9 mouse cellular contexts compared by ENCODE assay signal in genomic region chr16:97169901-97170512, GRCm38 (mm10). TPM values are rescaled to one million over a fixed set of nuclear protein-coding genes. Genes with fewer than 3 reads are reported as not detected.
DNase-seq lines count a peak whose midpoint lies in the region; ATAC-seq and TF ChIP-seq lines count a peak whose summit lies in the region.
"Had no signal": no experiment of that assay in that cellular context is flagged by ENCODE, and none has a peak within 500 bp of the region (broad histone marks: within the 10 kb centered on the region; RNA-seq: fewer than 3 reads in every experiment).

No protein-coding gene starts in this region.

- no peak for DNase-seq in heart, postnatal 0 days (ENCODE audit: low spot score)
- no peak for DNase-seq in heart, postnatal 25 days (ENCODE audit: low spot score)
- DNase-seq in forebrain, postnatal 0 days, result peak; percentile 69
- DNase-seq in limb, embryonic 14.5 days (ENCODE audit: low spot score), result no peak
- no peak for DNase-seq in spleen, adult 18-20 months
- no peak for DNase-seq in spleen, postnatal 4 days (ENCODE audit: low spot score in 2 of 2)

- peak overlapping the region; percentile 34 for H3K4me3 ChIP-seq in heart, postnatal 0 days (ENCODE audit: low read depth, low read length)
- peak overlapping the region; percentile 55 for H3K4me3 ChIP-seq in bone marrow macrophage, adult 2 months (ENCODE audit: insufficient read depth, low read length)
- peak overlapping the region; percentile 81 for H3K4me3 ChIP-seq in forebrain, postnatal 0 days (ENCODE audit: low read depth, low read length)
- peak overlapping the region; percentile 48 for H3K4me3 ChIP-seq in limb, embryonic 14.5 days (replicated peaks; ENCODE audit: low read length)
- peak overlapping the region; percentile 41 for H3K4me3 ChIP-seq in stomach, embryonic 14.5 days (ENCODE audit: low read depth, low read length)

- 0 out of 2 replicates have a peak, but pooled peaks have one; percentile 27 for ATAC-seq in heart, postnatal 0 days (ENCODE audit: insufficient read depth, low read depth)
- peak; percentile 40 for ATAC-seq in forebrain, postnatal 0 days
- ATAC-seq in limb, embryonic 14.5 days (ENCODE audit: low FRiP score, low read depth), result no peak
- 0 out of 2 replicates have a peak, but pooled peaks have one; percentile 19 for ATAC-seq in stomach, embryonic 14.5 days (ENCODE audit: insufficient number of reproducible peaks, insufficient read depth, low FRiP score, low read depth)

- H3K9ac ChIP-seq in heart, postnatal 0 days (replicated peaks; ENCODE audit: low read depth, low read length), result no peak overlapping the region
- H3K9ac ChIP-seq in forebrain, postnatal 0 days, result peak overlapping the region; percentile 90
- peak overlapping the region; percentile 36; the same call in 1 of the 2 replicates for H3K9ac ChIP-seq in limb, embryonic 14.5 days (ENCODE audit: low read depth, low read length, severe bottlenecking)
- H3K9ac ChIP-seq in stomach, embryonic 14.5 days (replicated peaks; ENCODE audit: low read depth, low read length), result no peak overlapping the region

- 3% methylated on average over 38 of the region's 51 CpGs for WGBS in heart, postnatal 0 days
- WGBS in forebrain, postnatal 0 days, result 1% methylated on average over 46 of the region's 51 CpGs
- 2% methylated on average over 33 of the region's 51 CpGs for WGBS in limb, embryonic 14.5 days
- WGBS in stomach, embryonic 14.5 days, result 2% methylated on average over 31 of the region's 51 CpGs

- peaks cover 57% of the 10 kb centered on the region for H3K27me3 ChIP-seq in heart, postnatal 0 days (ENCODE audit: control insufficient read depth, insufficient read depth, low read length)
- no peaks in the 10 kb centered on the region for H3K27me3 ChIP-seq in forebrain, postnatal 0 days (ENCODE audit: insufficient read depth, low read length)
- H3K27me3 ChIP-seq in limb, embryonic 14.5 days (ENCODE audit: control insufficient read depth, insufficient read depth, low read length), result peaks cover 55% of the 10 kb centered on the region
- H3K27me3 ChIP-seq in stomach, embryonic 14.5 days (ENCODE audit: control insufficient read depth, insufficient read depth, low read length), result peaks cover 29% of the 10 kb centered on the region

- no peak for TF ChIP-seq POLR2A in bone marrow macrophage, adult 2 months (IDR thresholded peaks at IDR 0.05; ENCODE audit: borderline replicate concordance, low read depth, low read length)
- no peak for TF ChIP-seq POLR2A in limb, embryonic 14.5 days (IDR thresholded peaks at IDR 0.05; ENCODE audit: borderline replicate concordance, extremely low read depth, insufficient read depth, insufficient read length)

- H3K4me2 ChIP-seq in heart, postnatal 0 days (ENCODE audit: low read depth, low read length), result peak overlapping the region; percentile 77
- H3K4me2 ChIP-seq in forebrain, postnatal 0 days (ENCODE audit: low read depth), result peak overlapping the region; percentile 80
- peak overlapping the region; percentile 91 for H3K4me2 ChIP-seq in limb, embryonic 14.5 days (replicated peaks; ENCODE audit: low read depth, low read length, severe bottlenecking)
- peak overlapping the region; percentile 95 for H3K4me2 ChIP-seq in stomach, embryonic 14.5 days (replicated peaks; ENCODE audit: low read depth, low read length)

- intact Hi-C loops in heart, postnatal 25 days (cut with DNase I), result loop anchor here (5.0 kb wide), 1 partner anchor 273 kb away; no protein-coding TSS in a partner anchor

- no peaks in the 10 kb centered on the region for H3K36me3 ChIP-seq in heart, postnatal 0 days (replicated peaks; ENCODE audit: control insufficient read depth, insufficient read depth, low read length)
- H3K36me3 ChIP-seq in forebrain, postnatal 0 days (ENCODE audit: insufficient read depth), result no peaks in the 10 kb centered on the region
- H3K36me3 ChIP-seq in limb, embryonic 14.5 days (ENCODE audit: control insufficient read depth, insufficient read depth, low read length), result no peaks in the 10 kb centered on the region
- no peaks in the 10 kb centered on the region for H3K36me3 ChIP-seq in stomach, embryonic 14.5 days (ENCODE audit: control insufficient read depth, insufficient read depth, low read length)

- no peaks in the 10 kb centered on the region for H3K9me3 ChIP-seq in heart, postnatal 0 days (replicated peaks; ENCODE audit: control insufficient read depth, low read length)
- H3K9me3 ChIP-seq in forebrain, postnatal 0 days (ENCODE audit: low read length), result no peaks in the 10 kb centered on the region
- no peaks in the 10 kb centered on the region for H3K9me3 ChIP-seq in limb, embryonic 14.5 days (ENCODE audit: control insufficient read depth, low read length)
- H3K9me3 ChIP-seq in stomach, embryonic 14.5 days (ENCODE audit: control insufficient read depth, low read depth, low read length), result no peaks in the 10 kb centered on the region

- H3K27ac ChIP-seq in heart, postnatal 0 days (ENCODE audit: low read depth), result no peak overlapping the region
- no peak overlapping the region for H3K27ac ChIP-seq in bone marrow macrophage, adult 2 months (ENCODE audit: insufficient read depth, low read depth, low read length)
- H3K27ac ChIP-seq in forebrain, postnatal 0 days (ENCODE audit: low read depth, low read length), result peak overlapping the region; percentile 92
- no peak overlapping the region for H3K27ac ChIP-seq in limb, embryonic 14.5 days (replicated peaks; ENCODE audit: low read depth, low read length)
- no peak overlapping the region for H3K27ac ChIP-seq in stomach, embryonic 14.5 days (ENCODE audit: low read length)

- TF ChIP-seq CTCF in heart, postnatal 0 days (IDR thresholded peaks at IDR 0.05; ENCODE audit: low read depth), result no peak
- TF ChIP-seq CTCF in bone marrow macrophage, adult 2 months (IDR thresholded peaks at IDR 0.05; ENCODE audit: low read depth, low read length), result no peak
- TF ChIP-seq CTCF in forebrain, postnatal 0 days (IDR thresholded peaks at IDR 0.05; ENCODE audit: low read depth), result no peak

- H3K4me1 ChIP-seq in heart, postnatal 0 days (ENCODE audit: control insufficient read depth, insufficient read depth), result no peaks in the 10 kb centered on the region
- H3K4me1 ChIP-seq in bone marrow macrophage, adult 2 months (ENCODE audit: control insufficient read depth, insufficient read depth, low read length), result peaks cover 3% of the 10 kb centered on the region; the same call in 1 of the 2 replicates
- H3K4me1 ChIP-seq in forebrain, postnatal 0 days (ENCODE audit: insufficient read depth), result peaks cover 5% of the 10 kb centered on the region; the same call in 1 of the 2 replicates
- peaks cover 4% of the 10 kb centered on the region for H3K4me1 ChIP-seq in limb, embryonic 14.5 days (ENCODE audit: control insufficient read depth, insufficient read depth, low read length)
- H3K4me1 ChIP-seq in stomach, embryonic 14.5 days (ENCODE audit: control insufficient read depth, insufficient read depth, low read length), result no peaks in the 10 kb centered on the region

- TF ChIP-seq EP300 in heart, postnatal 0 days (IDR thresholded peaks at IDR 0.05; ENCODE audit: low read depth), result no peak

RNA-seq across cellular contexts. Expression of gene Dscam, which starts 0.5 kb away (rescaled TPM):
- total RNA-seq in heart, postnatal 0 days (2014; rRNA removed; ENCODE audit: low replicate concordance), result not detected in 2 replicates
- polyA plus RNA-seq in heart, postnatal 0 days (2015; fragmentation: Nextera tagmentation; extraction: Ambion mirVana), result not detected in 2 replicates
- not detected for total RNA-seq in heart, postnatal 25 days (2021)
- polyA plus RNA-seq in bone marrow macrophage, adult 2 months (2012; ENCODE audit: insufficient read depth, insufficient read length, missing spikeins), result not detected in 2 replicates
- 19.1 and 29.1 TPM in 2 replicates for total RNA-seq in forebrain, postnatal 0 days (2014; rRNA removed)
- 4.6 and 7.9 TPM in 2 replicates for polyA plus RNA-seq in forebrain, postnatal 0 days (2015; fragmentation: Nextera tagmentation; extraction: Ambion mirVana)
- polyA plus RNA-seq in limb, embryonic 14.5 days (2012; rRNA removed), result 0.15 and 0.20 TPM in 2 replicates
- 0.11 and 0.17 TPM in 2 replicates for polyA plus RNA-seq in limb, embryonic 14.5 days (2014; fragmentation: Nextera tagmentation; extraction: Ambion mirVana)
- 0.30 and 0.64 TPM in 2 replicates for polyA plus RNA-seq in stomach, embryonic 14.5 days (2014; fragmentation: Nextera tagmentation; extraction: Ambion mirVana)
- polyA plus RNA-seq: liver, embryonic 16.5 days had no signal

Comparison
In these comparisons a context has a peak if more than half of its experiments do, and no peak if none do; other contexts are left out.
1. H3K9ac ChIP-seq: peak in forebrain, postnatal 0 days (single experiment) and limb, embryonic 14.5 days (single experiment); none in heart, postnatal 0 days (single experiment) and stomach, embryonic 14.5 days (single experiment).
2. Peak in every context shown above with its lines, with median percentiles within 50 percentile points of each other: H3K4me2 ChIP-seq and H3K4me3 ChIP-seq.